Mouse (Mus musculus) cerebellum, postnatal 25 days (tissue): ENCODE measurements around the gene Nup210l.
A peak's percentile ranks its signal among the peaks of the same experiment; 100 is the strongest.

Experiments used
- DNase-seq, 2 experiments: peaks; one replicate each; pipeline ENCODE4 v3.0.0; 2021; ENCODE audit warnings: mixed read lengths in 2 of 2

The Nup210l gene

DNA sequence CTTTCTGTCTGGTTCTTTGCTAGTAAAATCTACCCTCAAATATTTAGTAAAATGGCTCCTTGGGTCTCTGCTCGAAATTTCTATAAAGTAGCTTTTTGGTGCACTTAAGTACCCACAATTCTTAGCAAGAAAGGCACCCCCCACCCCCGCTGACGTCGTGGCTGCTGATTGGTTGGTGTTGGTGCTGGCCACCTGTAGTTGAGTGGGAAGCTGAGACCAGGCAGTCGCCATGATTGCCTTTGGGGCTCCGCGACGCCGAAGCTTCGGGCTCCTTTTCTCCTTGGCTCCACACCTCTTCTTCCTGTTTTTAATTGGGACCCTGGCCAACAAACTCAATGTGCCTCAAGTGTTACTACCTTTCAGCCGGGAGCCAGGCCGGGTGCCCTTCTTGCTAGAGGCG is at the start of gene Nup210l:
Nup210l (plus strand) TSS at position 195 of the 400 bp plus-strand sequence.
- DNase-seq: no peak

DNA sequence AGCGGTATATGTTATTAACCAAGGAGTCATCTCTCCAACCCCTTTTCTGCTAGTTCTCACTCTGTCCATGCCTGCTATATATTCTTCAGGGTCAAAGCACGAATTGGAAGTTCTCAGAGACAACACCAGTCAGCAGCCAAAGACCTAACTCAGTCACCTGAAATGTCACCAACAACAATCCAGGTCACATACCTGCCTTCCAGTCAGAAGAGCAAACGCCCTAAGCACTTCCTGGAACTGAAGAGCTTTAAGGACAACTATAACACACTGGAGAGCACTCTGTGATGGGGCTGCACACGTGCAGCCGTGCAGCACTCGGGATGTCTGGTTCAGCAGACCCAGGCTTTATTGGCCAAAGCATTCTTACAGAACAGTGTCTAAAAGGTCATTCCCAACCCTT is 42.4 kb upstream of the Nup210l start:
- no peak for DNase-seq

DNA sequence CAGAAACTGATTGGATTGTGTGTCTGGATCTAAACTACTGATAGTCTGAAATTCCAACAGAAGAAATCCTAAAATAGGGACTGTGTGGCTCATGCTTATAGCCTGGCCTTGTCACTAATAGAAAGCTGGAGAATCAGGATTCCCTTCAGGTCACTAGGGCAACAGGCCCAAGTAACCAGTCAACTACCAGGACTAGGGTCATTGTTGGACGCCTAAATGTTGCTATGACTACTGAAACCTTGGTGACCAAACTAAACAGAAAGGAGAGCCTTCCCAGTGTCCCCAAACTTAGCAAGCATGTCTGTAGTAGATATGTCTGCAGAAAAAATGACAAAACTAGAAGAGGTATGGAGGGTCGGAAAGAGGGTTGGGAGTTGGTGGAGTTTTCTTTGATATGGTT is 41.4 kb upstream of the Nup210l start:
- no peak for DNase-seq

DNA sequence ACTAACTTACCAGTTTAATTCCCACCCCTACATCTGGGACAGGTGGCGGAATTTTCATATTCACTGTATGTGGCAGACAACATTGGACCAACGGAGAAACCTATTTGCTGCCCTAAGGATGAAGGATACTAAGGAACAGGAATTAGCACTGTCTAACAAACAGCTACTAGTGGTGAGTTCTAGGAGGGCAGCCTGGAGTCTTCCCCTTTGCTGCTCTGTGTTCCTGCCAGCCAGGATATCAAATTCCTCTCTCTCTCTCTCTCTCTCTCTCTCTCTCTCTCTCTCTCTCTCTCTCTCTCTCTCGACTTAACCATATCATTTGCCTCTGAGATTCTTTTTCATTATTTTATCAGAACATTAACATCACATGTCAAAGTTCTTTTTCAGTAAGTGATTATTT is 39.5 kb upstream of the Nup210l start:
- DNase-seq: no peak

DNA sequence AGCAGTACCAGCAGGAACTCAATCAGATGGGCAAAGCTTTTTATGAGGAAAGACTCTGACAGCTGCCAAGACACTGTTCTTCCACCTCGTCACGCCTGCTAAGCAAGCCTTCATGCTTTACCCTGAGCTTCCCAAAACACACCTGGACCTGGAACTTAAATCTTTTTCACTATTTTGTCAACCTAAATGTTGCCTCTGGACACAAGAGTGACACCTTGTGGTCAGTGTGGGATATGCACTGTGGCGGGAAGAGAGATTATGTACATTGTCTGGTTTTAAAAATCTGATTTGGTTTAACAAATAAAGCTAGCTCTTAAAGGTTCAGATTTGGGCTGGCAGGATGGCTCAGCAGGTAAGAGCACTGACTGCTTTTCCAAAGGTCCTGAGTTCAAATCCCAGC is 38.4 kb upstream of the Nup210l start:
- DNase-seq: peak; percentile 33 to 67

DNA sequence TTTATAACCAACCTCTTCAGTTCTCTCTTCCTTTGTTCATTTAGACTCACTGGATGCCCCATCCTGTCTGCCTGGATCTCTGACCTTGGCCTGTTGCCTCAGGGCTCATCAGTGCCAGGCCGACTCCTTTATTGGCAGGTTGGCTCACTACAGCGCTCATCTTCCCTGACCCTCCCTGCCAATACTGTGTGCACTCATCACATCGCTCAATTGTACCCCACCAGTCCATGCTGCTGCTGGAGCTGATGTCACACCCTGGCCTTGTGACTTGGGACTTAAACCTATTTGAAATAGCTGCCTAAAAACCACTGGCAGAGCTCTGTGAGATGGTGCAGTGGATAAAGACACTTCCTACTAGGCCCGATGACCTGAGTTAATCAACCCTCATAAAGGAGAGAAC is 36.1 kb upstream of the Nup210l start:
- DNase-seq: no peak

DNA sequence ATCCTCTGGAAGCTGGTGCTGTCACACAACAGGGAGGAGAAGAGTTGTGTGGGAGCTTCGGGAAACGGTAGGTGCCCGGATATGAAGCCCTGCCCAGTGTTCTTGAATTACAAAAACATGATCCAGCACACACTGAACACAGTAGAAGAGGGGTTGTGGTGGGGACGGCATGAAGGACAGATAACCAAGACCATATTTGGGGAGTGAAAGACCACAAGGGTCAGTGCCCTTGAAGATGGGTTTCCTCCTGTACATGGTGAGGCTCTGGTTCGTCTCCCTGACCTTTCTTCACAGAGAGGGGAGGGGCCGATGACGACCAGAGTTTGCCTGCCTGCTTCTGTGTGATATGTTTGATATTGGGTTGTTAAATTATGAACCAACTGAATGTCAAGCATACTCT is 34.2 kb upstream of the Nup210l start:
- DNase-seq: no peak

DNA sequence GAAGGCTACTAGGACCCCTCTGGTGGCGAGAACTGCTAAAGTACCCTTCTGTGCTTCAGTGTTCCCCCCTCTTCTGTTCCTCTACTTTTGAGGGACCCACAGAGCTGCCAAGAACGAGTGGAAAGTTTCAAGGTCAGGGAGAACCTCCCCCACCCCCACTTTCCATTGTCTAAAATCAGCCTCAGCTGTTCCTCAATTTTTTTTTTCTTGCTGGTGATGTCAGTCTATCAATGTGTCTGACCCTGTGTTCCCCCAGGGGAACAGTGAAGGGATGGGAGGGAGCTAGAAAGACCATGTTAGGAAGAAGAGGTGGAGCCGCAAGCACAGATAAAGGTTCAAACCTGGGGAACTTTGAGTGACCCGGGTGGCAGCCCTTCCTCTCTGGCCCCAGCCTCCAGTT is 31.6 kb upstream of the Nup210l start, which contains the start of gene Tpm3:
Tpm3 (plus strand) TSS at position 356 of the 400 bp plus-strand sequence.
- DNase-seq: no peak

DNA sequence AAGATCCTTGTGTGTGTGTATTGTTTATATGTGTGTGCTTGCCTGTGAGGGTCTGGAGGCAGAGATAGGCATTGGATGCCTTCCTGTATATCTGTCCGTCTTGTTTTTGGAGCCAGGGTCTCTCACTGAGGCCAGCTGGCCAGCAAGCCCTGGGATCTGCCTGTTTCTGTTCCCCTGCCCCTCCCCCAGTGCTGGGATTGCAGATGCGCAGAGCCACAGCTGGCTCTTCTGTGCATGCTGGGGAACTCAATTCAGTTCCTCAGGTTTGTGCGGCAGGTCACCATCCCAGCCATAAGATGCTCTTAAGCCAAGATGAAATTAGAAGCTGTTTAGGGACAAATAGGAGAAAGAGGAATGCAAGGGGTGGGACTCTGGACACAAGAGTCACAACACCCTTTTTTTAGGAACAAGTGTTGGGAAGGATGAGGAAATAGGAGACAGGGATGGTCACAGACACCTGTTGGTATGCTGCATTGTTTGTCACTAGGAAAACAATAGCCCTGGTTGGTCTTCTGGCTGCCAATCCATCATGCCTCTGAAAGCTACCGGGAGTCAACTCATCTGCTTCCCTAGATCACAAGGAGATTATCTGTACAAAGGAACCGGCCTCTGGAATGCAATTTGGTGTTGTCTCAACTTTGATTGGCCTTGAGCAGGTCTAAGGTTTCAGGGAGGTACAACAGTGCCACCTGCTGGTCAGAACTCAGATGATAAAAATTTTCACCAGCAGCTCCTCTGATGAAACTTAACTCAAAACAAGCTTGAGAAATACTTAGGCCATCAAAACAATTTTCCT is 26.8 kb upstream of the Nup210l start:
- DNase-seq: peak; percentile 80 to 85

DNA sequence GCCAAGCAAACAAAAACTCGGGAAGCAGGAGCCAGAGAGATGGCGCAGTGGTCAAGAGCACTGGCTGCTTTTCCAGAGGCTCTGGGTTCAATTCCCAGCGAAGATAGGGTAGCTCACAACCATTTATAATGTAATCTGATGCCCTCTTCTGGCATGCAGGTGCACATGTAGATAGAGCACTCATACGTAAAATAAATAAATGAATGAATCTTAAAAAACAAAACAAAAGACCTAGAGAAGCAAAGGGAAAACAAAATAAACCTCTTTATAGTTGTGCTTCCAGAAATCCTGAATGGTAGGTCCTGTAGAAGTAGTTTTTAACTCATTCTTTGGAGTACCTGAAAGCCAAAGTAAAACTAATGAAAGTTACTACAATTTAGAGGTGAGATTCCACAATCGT is 25.7 kb upstream of the Nup210l start:
- no peak for DNase-seq

DNA sequence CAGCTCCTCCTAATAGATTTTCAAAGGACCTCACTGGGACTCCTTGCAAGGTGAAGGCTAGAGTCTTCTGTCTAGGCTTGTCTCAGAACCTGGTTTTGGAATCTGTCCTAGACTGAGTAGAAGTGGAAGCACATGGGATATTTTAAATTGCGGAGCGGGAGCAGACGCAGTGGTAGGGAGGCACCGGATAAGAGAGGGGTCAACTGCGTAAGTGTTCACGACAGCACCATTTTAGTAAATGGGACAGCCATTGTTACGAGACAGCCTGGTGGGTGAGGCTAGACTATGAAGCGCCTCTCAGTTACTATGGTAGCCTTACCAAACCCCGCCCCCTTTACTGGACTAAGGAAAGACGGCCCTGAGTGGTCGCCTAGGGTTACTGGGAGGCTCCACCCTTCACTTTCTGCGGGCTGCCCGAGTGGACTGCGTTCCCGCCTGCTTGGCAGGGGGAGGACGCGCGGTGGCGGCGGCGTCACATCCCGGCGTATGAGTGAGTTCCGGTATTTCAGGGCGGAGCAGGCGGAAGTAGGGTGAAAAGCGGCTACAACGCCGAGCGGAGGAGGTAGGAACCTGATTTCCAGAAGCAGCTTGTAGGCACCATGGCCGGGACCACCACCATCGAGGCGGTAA is 24.7 kb upstream of the Nup210l start:
- DNase-seq: peak; percentile 90 to 92

DNA sequence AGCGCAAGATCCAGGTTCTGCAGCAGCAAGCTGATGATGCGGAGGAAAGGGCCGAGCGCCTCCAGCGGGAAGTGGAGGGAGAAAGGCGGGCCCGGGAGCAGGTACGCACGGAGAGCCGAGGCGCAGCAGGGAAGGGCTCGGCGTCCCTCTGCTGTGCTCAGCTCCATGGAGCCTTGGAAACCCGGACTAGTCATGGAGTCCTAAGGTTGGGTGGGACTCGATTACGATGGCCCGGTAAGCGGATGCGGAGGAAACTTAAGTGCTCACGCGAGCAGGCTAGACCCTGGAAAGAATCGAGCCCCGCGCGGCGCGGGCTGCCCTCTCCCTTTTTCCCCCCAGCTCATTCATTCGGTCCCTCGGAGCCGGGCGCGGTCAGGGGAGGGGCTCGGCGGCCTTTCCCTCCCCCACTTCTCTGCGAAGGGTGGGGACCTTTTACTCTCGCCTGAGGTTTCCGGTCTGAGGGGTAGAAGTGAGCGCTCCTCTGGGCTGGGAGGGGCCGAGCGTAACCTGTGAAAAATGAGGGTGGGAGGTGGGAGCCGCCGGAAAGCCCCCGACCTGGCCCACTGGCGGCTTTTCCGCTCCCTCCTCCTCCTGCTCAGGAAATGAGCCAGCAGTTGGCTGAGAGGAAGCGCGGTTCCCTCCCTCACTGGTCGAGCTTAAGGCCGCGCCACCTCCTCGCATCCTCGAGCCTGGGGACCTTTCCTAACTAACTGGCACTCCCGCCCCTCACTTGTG is 24.0 kb upstream of the Nup210l start:
- DNase-seq: peak; percentile 44 to 56

DNA sequence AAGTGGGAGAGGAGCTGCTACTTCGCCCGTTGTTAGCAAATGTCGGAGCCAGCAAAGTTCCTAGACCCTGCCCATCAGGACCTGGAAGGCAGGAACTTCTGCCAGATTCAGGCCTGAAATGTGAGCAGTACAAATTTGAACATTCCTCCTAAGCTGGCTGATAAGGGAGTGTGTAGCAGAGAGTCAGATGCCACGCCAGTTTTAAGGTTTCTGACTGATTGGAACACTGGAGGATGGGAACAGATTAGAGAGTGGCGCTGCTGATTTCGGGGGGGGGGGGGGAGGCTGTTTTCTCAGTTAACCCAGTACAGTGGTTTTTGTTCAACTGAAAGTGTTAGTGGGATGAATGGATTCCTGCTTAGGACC is 23.5 kb upstream of the Nup210l start:
- no peak for DNase-seq

DNA sequence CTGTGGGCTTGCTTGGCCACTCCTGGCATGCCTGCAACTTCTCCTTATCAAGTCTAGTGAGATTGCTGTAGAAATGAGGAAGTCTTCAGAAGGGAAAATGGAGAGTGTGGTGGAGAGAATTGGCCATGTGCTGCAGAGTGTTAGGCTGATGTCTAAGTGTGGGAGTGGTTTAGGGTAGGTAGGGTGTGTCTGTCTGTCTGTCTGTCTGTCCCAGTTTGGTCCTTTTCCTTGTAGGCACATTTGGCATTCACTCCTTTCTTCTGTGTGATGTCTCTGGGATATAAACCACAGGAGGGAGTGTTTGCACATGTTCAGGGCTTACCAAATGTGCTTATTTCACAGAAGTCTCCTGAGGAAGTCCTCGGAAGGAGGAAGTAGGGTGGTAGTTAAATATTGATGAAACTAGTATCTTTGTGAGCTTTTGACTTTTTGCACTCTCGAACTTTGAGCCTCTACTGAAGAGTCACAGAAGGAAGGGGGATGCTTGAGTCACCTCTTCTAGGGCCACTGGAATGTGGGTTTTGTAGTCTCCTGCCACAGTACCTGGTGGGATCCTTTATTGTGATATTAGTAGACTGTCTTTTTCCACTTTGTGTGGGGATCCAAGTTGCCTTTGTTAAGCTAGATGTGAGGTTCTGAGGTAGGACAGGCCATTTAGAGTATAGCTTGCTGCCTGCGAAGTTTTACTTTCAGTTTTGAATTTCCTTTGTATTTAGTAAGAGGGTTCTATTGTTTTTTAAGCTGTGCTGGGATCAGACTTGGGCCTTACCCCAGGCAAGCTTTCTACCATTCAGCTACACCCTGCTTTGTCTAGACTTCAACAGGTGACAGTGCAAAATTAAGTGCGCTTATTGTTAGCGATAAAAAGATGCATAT is 22.3 kb upstream of the Nup210l start:
- no peak for DNase-seq

DNA sequence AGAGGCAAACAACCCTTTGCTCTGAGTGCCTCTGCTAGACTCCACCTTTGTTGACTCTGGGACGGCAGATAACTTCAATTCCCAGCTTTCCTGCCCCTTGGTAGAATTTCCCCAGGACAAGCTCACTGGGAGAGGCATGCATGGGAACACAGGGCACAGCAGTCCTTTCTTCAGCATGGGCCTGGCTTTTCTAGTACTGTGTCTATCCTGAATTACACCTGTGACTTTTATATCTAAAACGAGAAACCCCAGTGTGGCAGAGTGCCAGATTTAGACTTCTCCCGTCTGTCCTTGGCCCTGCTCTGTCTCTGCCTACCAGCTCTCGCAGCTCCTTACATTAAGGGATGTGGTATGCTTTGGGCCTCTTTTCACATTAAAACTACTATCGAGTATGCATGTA is 20.9 kb upstream of the Nup210l start:
- DNase-seq: peak; percentile 37 to 58

DNA sequence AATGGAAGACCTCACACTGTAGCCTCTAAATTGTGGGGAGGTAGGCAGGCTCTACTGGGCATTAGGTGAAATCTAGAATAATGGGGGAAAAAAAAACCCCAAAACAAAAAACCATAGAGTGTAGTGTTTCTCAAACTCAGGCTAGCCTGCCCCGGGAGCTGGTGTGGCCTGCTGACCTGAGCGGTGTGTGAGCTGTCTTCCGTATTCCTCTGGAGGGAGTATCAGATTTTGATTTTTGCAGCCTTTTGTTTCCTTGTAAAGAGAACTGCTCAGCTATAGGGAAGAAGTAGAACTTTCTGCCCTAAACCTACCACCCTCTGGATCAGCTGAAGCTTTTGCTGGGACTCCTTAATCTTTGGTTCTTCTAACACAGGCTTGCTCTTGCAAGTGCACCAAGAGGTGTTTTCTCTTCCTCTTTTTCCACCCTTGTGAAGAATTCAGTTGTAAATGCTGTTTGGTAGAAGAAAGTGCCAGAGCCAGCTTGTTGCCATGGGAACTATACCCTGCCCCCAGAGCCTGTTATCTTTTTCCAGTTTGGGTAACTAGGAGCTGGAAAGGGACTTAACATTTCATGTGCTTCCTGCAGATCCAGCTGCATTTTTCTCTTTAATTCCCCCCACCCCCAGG is 20.1 kb upstream of the Nup210l start:
- no peak for DNase-seq

DNA sequence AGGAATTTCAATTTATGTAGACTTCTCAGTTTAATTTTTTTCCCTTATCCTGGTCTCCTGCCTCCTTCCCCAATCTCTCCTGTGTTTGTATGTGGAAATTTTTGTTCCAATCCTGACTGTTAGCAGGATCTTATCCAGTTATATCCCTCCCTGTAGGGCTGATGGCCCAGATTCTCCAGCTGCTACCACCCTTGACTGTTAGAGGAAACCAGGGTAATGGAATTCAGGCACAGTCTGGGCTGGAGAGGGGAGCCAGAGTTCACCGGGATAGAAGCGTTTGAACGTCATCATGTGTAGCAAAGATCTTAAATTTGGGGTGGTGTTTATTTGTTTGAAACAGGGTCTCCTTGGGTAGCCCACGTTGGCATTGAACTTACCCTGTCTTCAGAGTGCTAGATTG is 19.1 kb upstream of the Nup210l start:
- DNase-seq: no peak

DNA sequence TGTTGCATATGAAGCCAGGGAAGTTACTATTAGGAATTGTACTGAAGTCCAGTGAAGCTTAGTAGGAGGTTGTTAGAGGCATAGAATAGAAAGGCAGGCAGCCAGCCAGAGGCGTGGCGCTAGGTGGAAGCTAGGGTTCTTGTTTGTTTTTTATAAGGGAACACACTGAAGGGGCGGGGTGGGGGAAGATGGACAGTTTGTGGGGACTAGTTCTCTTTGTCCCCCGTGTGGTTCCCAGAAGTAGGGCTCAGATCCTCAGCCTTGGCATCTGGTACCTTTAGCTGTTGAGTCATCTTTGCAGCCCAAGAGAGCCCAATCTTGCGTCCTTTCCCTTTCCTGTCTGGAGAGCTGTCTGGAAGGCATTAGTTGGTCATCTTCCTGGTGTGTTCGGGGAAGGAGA is 18.7 kb upstream of the Nup210l start:
- DNase-seq: no peak

DNA sequence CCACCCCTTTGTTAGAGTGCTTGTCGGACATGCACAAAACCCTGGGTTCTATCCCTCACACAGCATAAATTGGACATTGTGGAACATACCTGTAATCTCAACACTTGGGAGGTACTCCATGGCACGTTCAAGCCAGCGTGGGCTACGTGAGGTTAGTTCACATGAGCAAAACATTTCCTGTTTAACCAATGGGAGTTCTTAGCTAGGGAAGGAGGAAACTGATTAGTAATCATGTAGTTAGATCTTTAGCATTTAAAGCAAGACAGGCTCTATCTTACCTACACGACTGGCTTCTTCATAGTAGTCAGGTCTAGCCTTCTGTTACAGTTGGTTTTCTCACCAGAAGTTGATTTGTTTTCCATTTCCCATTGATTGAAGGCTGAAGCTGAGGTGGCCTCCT is 17.9 kb upstream of the Nup210l start:
- DNase-seq: no peak

DNA sequence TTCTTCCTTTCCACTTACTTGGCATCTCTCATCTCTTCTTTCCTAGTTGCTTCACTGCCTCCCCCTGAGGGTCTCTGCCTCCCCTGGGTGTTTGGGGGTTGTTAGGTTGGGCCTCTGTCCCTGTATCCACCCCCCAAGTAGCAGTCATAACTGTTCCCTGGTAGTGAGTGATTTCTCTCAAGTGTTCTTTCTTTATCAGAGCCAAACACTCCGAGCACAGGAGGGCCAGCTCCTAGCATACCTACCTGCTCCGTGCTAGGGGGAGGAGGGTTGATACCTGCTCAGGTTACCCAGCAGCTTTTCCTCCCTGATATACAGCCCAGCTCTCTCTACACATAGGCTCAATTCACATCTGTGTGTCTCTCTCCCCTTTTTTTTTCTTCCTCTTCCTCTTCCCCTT is 15.3 kb upstream of the Nup210l start:
- no peak for DNase-seq

DNA sequence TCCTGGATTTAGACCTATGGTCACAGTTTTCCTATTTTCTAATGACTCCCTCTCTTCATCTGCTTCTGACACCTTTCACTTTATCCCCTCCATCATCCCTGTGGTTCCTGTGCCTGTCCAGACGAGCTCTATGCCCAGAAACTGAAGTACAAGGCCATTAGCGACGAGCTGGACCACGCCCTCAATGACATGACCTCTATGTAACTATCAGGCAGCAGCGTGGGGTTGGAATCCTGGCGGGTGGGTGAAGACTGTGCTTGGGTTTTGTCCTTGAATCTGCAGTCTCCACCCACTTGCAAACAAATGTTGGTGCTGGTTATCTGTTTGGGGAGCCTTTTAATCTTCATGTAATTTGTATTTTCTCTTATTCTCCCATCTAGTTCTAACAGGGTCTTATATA is 13.0 kb upstream of the Nup210l start:
- no peak for DNase-seq

DNA sequence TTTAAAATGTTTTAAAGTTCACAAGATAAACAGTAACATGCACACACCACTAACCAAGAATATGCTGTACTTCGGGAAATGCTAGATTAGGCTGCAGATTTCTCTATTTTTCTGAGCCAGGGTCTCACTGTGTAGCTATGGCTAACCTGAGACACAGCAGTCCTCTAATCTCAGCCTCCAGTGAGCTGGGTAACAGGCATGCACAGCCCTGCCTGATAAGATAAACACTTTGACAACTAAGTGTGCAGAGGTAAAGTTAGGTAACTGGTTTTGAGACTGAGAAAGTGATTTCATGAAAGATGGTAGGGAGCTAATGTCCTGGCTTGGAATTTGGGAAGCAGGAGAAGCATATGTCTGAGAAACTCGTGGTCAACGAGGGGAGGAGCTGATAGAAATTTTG is 9.5 kb upstream of the Nup210l start:
- no peak for DNase-seq

DNA sequence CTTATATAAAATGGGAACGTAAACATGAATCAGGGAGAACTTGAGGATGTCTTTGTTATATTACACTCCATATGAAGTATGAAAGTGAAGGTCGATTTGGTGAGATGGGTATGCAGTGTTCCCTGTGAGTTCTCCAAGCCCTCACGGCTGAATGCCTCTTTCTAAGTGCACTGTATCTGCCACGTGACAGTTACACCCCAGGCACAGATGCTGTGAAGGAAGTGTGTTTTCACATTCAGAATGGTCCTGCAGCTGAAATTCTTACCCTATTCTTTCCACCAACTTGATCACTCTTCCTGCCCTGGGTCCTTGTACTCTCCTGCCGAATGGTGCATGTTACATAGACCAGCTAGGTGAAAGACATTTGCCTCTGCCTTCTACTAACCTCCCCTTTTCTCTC is 6.0 kb upstream of the Nup210l start:
- DNase-seq: no peak
